Mouse (Mus musculus) gastrocnemius, postnatal 36 days (tissue): ENCODE measurements around the gene Ankrd35. TPM values are rescaled to one million over a fixed set of nuclear protein-coding genes. Genes with fewer than 3 reads are reported as not detected.

Experiments used
- DNase-seq, 2 experiments: peaks; one replicate each; pipeline ENCODE4 v3.0.0; 2022
- intact Hi-C: fragments of 180-260 bp; cut with DNase I; formaldehyde crosslinking; loops from one replicate; pipeline ENCODE4 v1.15.1; 2025
- total RNA-seq, 2 experiments: library from RNA; stranded (reverse); gene quantifications; 2 replicates each; pipeline ENCODE4 v1.2.3; 2021

The Ankrd35 gene
- total RNA-seq, 2 experiments from 2014 or later: 0.35 to 0.92 TPM

DNA sequence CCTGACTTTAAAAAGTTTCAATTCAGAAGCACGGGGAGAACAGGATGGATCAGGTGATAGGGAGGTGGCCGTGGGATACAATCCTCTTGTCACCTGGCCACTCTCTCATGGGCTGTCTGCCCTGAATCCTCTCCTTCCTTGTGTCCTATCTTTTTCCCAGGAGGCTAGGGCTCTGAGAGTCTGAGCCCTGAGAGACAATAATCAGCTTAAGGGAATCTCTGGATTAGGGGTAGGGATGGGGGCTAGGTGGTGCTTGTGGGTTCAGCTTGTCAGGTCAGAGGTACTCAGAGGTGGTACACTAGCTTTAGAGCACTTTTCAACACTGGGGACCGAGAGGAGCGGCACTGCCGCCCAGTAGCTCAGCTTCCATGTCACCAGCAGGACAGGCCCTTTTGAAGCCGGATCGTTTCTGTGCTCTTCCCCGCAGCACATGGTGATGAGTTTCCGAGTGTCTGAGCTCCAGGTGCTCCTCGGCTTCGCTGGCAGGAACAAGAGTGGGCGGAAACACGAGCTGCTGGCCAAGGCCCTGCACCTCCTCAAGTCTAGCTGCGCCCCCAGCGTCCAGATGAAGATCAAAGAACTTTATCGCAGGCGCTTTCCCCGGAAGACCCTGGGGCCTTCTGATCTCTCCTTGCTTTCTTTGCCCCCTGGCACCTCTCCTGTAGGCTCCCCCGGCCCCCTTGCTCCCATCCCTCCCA lies 29.2 kb downstream of the Ankrd35 start:
- DNase-seq: no peak
- intact Hi-C loops: no loop called here

DNA sequence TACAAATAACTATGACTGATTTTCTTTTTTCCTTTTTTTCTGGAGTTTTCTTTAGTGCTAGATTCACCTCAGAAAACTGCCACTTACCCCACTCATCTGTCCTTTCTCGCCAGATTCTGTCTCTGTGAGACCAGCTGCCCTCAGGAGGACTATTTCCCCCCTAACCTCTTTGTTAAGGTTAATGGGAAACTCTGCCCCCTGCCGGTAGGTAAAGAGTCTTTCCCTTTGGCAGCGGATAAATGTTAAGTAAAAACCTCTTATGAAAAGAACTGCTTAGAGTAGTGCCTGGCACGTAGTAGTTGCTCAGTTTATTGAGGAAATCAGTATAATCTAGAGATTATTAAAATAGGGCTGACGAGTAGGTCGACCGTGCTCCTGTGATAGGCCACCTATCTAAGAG lies 30.4 kb downstream of the Ankrd35 start:
- intact Hi-C loops: no loop called here
- DNase-seq: no peak

DNA sequence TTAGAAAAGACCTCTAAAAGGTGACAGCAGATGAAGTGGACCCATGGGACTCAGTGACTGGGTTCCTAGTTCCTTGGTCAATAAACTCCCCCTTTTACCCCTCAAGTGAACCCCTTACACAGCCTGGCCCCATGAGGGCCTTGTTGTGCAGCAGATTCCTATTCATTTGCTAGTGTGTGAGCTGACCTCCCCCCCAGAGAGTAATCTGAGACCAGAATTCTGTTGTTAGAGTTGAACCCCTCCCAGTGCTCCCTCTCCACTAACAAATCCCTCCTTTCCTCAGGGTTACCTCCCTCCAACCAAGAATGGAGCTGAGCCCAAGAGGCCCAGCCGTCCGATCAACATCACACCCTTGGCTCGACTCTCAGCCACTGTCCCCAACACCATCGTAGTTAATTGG lies 31.1 kb downstream of the Ankrd35 start:
- intact Hi-C loops: no loop called here
- DNase-seq: no peak

DNA sequence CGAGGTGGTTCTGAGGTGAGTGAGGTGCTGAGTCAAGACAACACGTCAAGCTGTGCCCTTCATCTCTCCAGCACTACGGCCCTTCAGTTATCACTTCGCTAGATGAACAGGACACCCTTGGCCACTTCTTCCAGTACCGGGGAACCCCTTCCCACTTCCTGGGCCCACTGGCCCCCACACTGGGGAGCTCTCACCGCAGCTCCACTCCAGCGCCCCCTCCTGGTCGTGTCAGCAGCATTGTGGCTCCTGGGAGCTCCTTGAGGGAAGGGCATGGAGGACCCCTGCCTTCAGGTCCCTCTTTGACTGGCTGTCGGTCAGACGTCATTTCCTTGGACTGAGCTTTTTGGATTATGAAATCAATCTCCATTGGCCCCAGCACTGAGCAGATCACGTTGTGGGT lies 34.8 kb downstream of the Ankrd35 start:
- no peak for DNase-seq

DNA sequence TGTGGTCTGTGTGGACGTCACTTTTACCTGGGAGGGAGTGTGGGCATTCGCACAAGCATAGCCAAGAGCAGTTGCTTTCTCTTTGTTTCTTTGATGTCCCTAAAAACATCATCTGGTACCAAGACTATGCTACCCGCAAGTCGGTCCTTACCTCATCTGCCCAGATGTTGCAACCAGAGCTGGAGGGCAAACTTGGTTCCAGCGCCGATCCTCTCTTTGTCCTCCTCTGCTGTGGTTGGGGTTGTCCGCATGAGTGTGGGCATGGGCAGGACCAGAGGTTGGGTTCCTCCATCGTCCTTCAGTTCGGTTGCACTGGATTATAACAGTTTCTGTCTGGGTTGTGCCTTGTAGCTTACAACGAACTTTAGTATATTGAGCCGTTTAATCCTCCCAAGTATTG lies 36.3 kb downstream of the Ankrd35 start:
- intact Hi-C loops: loop anchor here (2.0 kb wide), 1 partner anchor 161 kb away; no protein-coding TSS in a partner anchor
- DNase-seq: no peak

More for the DNA sequence above, 34.8 kb downstream of the Ankrd35 start:
- intact Hi-C loops: no loop called here

DNA sequence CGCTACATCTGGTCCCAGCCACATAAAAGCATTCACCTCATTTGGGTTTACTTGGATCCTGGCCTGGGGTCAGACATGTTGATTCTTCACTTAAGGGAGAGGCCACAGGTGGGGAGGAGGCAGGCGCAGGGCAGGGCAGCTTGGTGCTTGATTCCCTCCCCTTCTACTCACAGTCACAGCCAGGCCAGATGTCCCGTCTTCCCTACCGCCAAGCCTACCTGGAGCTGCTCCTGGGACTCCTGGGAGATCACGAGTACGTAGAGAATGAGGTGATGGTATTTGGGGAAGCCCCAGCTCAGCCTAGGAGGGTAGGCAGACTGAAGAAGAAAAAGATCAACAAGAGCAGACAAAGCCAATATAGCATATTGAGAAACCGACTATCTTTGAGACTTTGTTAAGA lies 37.1 kb downstream of the Ankrd35 start:
- no peak for DNase-seq
- intact Hi-C loops: loop anchor here (2.0 kb wide), 1 partner anchor 162 kb away; no protein-coding TSS in a partner anchor

DNA sequence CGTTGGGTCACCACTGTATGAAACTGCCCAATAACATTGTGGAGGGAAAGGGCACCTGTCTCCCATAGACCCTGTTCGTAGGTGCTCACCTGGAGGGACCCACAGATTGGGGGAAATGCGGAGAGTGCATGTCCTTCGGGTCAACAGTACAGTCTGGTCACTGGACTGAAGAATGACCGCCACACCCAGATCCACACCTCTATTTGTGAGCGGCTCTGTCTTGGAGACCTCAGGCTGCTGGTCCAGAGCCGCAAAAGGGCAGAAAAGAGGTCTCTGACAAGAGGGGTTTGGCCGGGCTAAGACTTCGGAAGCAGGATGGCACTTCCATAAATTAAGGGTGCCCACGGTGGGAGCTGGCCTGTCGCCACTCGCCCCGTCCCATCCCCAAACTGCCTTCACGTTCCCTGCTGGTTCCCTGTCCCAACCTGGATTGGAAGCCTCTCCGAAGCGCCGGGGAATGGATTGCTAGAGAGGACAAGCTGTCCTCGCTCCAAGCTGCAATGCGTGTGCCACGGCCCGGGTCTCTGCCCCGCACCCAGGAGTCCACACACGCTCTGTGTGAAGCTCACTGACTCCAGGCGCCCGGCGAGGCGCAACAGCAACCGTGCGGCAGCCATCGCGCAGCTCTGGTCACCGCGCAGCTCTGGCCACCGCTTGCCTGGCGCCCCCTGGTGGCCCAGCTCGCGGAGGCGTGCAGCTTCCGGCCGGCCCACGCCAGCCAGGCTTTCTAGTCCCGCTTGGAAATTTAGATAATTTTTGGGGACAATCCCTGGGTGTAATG lies 38.2 kb downstream of the Ankrd35 start, which contains the start of gene Nudt17:
Nudt17 (minus strand) TSS at position 660 of the 781 bp plus-strand sequence.
- intact Hi-C loops: loop anchor here (2.0 kb wide), 1 partner anchor 163 kb away; no protein-coding TSS in a partner anchor
- DNase-seq: peak; percentile 70 to 80

DNA sequence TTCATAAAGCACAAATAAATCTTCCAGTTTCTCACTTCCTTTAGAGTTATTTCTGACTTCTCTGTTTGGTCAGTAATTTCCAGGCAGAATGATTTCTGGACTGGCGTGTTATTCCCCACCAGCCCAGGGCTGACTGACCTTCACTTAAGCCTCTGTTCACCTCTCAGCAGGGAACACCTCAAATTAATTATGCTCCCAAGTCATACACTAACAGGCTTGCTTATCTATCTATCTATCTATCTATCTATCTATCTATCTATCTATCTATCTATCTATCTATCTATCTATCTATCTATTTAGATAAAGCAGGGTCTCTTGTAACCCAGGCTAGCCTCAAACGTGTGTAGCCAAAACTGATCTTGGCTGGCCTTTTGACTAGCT lies 38.7 kb downstream of the Ankrd35 start:
- intact Hi-C loops: no loop called here
- DNase-seq: no peak

DNA sequence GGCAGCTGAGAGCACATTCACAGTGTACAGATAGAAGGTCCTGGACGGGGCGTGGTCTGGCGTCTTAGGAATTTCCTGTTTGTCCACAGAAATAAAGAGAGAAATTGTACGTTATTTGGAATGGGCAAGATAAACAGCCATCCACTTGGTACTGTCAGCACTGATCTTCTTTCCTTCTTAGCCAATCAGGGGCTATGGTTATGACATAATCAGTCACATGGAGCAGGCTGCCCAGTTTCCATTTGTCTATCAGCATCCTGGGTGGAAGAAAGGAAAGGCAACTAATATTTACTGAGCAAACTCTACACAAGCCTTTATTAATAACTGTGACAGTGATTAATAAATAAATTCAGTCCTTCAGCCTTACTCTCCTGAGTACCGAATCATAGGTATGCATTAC lies 44.4 kb downstream of the Ankrd35 start:
- DNase-seq: no peak
- intact Hi-C loops: no loop called here

DNA sequence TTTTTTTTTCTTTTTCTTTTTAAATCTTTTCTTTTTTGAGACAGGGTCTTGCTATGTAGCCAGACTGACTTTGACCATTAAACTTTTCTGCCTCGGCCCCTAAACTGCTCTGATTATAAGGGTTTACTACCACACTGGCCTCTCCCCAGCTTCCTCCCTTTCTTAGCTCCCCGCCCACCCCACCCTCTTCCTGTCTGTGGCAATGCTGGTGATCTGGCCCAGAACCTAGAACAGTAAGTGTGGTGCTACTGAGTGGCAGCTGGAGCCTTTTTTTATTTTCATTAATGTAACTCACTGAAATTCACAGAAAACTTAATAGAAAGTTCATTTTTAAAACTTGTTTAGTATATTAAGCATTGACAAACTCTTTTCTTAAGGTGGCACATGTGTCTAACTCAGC lies 45.9 kb downstream of the Ankrd35 start:
- no peak for DNase-seq
- intact Hi-C loops: no loop called here

DNA sequence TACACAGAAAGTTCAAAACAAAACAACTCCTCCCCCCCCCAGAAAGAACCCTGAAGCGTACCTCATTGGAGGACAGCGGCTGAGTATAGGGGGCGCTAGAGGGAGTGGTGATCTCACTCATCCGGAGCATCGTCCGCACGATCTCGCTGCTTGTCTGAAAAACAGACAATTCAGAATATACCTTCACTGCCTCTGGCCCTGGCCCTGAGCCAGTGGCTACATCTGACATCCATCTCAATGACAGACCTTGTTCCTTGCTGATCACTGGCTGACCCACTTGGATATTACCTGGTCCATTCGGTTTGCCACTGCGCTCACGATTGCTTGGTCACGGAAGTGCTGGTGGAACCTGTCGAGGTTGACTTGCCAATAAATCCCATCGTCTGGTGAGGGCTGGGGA lies 49.2 kb downstream of the Ankrd35 start:
- no peak for DNase-seq
- intact Hi-C loops: no loop called here

DNA sequence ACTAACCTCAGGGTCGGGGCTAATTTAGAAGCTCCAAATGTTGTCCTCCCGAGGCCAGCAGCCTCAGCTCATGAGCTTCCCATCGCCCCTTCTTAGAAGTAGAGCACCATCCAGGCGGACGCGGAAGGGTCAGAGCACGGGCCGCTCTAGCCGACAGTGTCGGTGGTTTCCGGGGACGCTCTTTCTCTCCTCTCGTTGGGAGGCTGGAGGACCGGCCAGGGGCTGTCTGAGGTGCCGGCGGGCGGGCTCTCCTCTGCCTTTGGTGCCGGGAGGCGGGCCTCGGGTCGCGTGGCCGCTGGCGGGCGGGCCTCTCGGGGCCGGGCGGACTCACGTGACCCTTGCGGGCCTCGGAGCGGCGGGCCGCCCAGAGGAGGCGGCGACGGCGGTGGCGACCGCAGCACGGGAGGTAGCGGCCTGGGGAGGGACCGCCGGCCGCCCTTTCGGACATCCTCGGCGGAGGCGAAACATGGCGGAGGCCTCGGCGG lies 57.5 kb downstream of the Ankrd35 start, which contains the start of the genes Polr3c and Rnf115:
Polr3c (minus strand) TSS at position 286 of the 485 bp plus-strand sequence.
Rnf115 (plus strand) TSS at position 322 of the 485 bp plus-strand sequence.
- intact Hi-C loops: no loop called here
- peak; percentile 94 to 97 for DNase-seq

DNA sequence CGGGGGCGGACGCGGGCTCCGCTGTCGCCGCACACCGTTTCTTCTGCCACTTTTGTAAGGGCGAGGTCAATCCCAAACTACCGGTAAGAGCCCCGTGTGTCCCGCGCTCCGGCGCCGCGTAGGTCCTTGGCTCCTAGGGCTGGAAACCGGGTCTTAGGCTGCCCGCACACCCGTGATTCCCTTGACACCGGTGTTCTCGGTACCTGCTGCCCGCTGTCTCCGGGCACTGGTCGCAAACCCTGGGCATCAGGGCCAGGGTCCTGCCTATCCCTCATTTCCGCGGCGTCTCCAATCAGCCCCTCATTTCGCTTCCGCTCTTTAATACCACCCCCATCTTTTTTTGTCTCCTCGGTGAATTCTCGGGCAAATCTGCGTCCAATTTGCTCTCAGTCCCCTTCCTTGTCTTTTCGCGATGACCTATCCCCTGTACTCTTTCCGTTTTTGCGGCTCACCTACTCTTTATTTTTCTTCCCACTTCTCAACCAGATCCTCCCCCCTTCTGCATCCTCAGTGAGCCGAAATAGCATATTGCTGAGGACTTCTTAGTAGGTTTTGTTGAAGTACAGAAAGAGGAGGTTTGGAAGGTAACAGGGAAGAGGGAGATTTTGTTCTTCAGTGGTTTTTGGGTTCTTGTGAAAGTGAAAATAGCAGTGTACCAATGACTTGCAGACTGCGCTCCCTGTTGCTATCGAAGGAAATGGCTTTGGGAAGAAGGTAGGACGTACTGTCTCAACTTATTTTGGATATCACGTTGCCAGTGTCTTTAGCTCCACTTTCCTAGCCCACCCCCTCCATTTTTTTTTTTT lies 58.1 kb downstream of the Ankrd35 start:
- no peak for DNase-seq
- intact Hi-C loops: no loop called here

DNA sequence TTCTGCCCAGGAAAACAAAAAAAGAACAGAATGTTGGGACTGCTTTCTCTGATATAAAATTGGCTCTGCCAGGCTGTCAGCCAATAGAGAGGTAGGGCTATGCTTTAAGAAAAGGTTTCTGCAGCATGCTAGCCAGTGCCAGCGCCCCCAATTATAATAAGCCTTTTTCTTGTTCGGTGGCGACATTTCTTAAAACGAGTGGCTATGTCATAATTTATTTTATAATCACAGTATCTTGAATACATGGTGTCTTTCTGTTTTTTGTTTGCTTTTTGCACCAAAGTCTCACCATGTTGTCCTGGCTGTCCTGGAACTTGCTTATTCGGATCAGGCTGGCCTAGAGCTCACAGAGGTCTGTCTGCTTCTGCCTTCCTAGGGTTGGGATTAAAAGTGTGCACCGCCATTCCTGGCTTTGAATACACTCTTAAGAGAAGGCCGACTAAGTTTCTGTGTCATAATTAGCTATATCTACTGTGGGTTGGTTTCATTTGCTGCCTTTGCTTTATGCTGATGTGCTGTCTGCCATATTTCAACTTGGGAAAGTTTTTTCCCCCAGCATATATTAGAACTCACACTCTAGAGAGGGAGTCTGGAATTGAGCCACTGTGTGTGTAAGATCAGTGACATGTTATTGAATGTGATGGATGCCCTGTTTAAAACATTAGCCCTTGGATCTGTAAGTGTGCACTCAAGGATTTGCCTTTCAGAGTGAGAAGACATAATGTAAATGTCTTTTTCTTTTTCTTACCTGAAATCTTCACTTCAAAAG lies 58.9 kb downstream of the Ankrd35 start:
- no peak for DNase-seq
- intact Hi-C loops: no loop called here

DNA sequence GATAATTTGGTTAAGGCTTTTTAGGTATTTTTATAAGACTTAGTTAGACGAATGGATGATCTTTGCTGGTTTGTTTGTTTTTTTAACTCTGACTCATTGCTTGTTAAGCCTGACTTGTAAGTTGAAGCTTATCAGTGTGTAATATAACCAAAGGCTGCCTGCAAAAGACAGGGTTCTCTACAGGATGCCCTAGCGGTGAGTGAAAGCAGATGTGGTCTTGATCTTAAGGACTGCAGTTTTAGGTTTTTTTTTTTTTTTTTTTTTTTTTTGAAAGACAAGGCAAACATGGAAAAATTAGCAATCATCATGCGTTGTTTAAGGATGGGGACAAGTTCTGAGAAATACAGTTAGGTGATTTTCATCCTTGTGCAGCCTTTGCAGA lies 59.5 kb downstream of the Ankrd35 start:
- intact Hi-C loops: no loop called here
- DNase-seq: no peak

DNA sequence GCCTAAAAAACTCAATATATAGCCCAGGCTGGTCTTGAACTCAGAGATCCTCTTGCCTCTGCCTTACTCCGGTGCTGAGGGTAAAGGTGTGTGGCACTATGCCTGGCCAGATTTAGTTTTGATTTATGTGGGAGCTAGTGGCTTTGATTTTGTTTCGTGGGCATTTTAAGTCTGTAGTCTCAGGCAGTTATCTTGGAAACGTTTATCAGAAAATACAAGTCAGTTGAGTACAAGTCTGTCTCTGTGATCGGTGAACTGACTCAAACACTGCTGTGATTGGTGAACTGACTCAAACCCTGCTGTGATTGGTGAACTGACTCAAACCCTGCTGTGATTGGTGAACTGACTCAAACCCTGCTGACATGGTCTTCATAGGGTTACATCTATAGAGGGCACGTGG lies 60.9 kb downstream of the Ankrd35 start:
- intact Hi-C loops: loop anchor here (5.0 kb wide), 1 partner anchor 82 kb away; no protein-coding TSS in a partner anchor
- DNase-seq: no peak

DNA sequence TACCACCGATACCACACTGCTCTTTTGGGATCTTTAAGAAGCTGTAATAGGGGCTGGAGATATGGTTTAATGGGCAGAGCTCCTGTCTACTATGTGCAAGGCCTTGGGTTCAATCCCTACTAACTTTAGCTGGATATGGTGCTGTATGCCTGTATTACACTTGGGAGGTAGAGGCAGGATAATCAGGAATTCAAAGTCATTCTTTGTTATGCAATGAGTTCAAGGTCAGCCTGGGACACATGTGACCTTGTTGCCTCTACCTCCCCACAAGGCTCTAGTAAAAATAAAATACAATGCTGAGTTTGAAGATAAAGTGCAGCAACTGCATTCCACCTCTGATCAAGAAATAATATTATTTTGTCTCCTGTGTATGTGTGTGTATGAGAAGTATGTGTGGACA lies 64.1 kb downstream of the Ankrd35 start:
- intact Hi-C loops: loop anchor here (5.0 kb wide), 1 partner anchor 78 kb away; no protein-coding TSS in a partner anchor
- no peak for DNase-seq

DNA sequence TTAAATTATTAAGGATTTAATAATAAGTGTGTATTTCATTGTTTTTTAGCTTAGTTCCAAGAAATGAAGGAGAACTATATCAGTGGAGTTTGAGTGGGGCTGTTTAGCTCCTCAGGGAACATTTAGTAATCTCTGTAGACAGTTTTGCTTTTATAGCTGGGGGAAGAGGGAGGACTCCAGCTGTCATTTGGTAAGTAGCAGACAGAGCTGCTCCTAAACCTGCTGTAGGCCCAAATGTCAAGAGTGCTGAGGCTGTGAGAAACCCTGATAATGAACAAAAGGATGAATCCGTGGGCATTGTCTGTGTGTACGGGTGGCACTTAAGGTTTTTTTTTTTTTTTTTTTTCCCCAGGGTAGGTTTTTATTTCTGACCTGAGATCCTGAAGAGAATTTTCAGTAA lies 65.3 kb downstream of the Ankrd35 start:
- intact Hi-C loops: no loop called here
- DNase-seq: no peak

DNA sequence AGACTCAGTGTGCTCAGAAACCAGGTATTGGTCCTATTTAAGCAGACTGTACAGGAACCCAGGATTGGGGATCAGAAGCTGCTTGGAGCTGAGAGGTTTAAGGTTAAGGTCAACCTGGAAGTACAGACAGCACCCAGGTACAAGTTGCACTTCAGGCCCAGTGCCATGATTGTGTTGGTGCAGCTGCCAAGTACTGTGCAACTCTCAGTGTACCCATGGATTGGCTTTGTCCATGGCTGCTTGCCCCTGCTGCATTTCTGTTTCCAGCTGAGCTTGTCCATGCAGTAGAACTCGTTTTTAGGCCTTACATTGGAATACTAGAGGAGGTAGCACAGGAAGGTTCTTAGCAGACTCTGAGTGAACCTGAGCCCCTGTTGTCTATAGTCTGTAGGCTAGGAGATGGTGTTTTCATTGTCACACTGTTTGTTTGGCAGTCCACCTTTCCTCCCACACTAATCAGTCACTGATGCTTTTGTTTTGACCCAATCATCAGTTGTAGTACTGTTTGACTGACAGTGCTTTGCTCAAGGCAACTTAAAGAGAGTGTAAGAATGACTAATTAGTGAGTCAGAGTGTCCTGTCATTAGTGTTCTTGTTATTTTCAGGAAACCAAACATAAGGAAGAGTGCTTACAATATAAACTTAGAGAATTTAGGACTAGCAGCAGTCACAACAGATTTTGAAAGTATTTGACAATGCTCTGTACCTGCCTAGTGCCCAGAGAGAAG lies 67.2 kb downstream of the Ankrd35 start:
- DNase-seq: no peak
- intact Hi-C loops: no loop called here
